ENCODE assay signal across 9 mouse cellular contexts in genomic region chr15:83250651-83251175, GRCm38 (mm10). TPM values are rescaled to one million over a fixed set of nuclear protein-coding genes. Genes with fewer than 3 reads are reported as not detected.
DNase-seq lines count a peak whose midpoint lies in the region; ATAC-seq and TF ChIP-seq lines count a peak whose summit lies in the region.
"Had no signal": no experiment of that assay in that cellular context is flagged by ENCODE, and none has a peak within 500 bp of the region (broad histone marks: within the 10 kb centered on the region; RNA-seq: fewer than 3 reads in every experiment).

No protein-coding gene starts in this region.

- WGBS in lung, embryonic 15.5 days, result 1% methylated on average over 20 of the region's 20 CpGs
- WGBS in forebrain, postnatal 0 days, result 1% methylated on average over 20 of the region's 20 CpGs
- WGBS in limb, embryonic 12.5 days, result 1% methylated on average over 20 of the region's 20 CpGs
- 2% methylated on average over 20 of the region's 20 CpGs for WGBS in small intestine, adult 2 months

- peaks cover 11% of the 10 kb centered on the region for H3K4me1 ChIP-seq in lung, embryonic 15.5 days
- H3K4me1 ChIP-seq in forebrain, postnatal 0 days (ENCODE audit: insufficient read depth), result no peaks in the 10 kb centered on the region
- peaks cover 12% of the 10 kb centered on the region for H3K4me1 ChIP-seq in limb, embryonic 12.5 days (replicated peaks)
- H3K4me1 ChIP-seq in small intestine, adult 2 months (ENCODE audit: control insufficient read depth, insufficient read depth, insufficient read length, low read length), result peaks cover 2% of the 10 kb centered on the region; the same call in 1 of the 2 replicates

- no peaks in the 10 kb centered on the region for H3K36me3 ChIP-seq in lung, embryonic 15.5 days
- no peaks in the 10 kb centered on the region for H3K36me3 ChIP-seq in forebrain, postnatal 0 days (ENCODE audit: insufficient read depth)
- H3K36me3 ChIP-seq in limb, embryonic 12.5 days, result no peaks in the 10 kb centered on the region
- H3K36me3 ChIP-seq in small intestine, adult 2 months (ENCODE audit: control insufficient read depth, insufficient read depth, low read length), result no peaks in the 10 kb centered on the region

- no peak for TF ChIP-seq POLR2A in small intestine, adult 2 months (IDR thresholded peaks at IDR 0.05; ENCODE audit: low read depth, low read length)

- H3K9ac ChIP-seq in lung, embryonic 15.5 days, result peak overlapping the region; percentile 43
- peak overlapping the region; percentile 46; the same call in 1 of the 2 replicates for H3K9ac ChIP-seq in forebrain, postnatal 0 days
- H3K9ac ChIP-seq in limb, embryonic 12.5 days (replicated peaks), result peak overlapping the region; percentile 56

- ATAC-seq in lung, embryonic 15.5 days (ENCODE audit: borderline replicate concordance, extremely low read depth, low FRiP score, low TSS enrichment), result no peak
- no peak for ATAC-seq in forebrain, postnatal 0 days
- no peak for ATAC-seq in limb, embryonic 12.5 days (ENCODE audit: insufficient number of reproducible peaks, insufficient read depth, low FRiP score, low TSS enrichment, low read depth)

- DNase-seq in lung, postnatal 25 days (ENCODE audit: low spot score), result no peak
- DNase-seq in forebrain, postnatal 0 days, result no peak
- no peak for DNase-seq in frontal cortex, postnatal 25 days (ENCODE audit: low spot score in 2 of 2)
- no peak for DNase-seq in urinary bladder, postnatal 14 days (ENCODE audit: low spot score)
- no peak for DNase-seq in left cerebral cortex, adult 9 months (ENCODE audit: low spot score in 2 of 2)
- DNase-seq: thymus, adult 2 months had no signal

- H3K4me3 ChIP-seq in lung, embryonic 15.5 days, result peak overlapping the region; percentile 53
- peak overlapping the region; percentile 46 for H3K4me3 ChIP-seq in forebrain, postnatal 0 days (ENCODE audit: low read depth, low read length)
- H3K4me3 ChIP-seq in limb, embryonic 12.5 days (replicated peaks), result peak overlapping the region; percentile 52
- H3K4me3 ChIP-seq in small intestine, adult 2 months (ENCODE audit: low read depth, low read length), result peak overlapping the region; percentile 65

- H3K9me3 ChIP-seq in lung, embryonic 15.5 days, result no peaks in the 10 kb centered on the region
- H3K9me3 ChIP-seq in forebrain, postnatal 0 days (ENCODE audit: low read length), result no peaks in the 10 kb centered on the region
- peaks cover 3% of the 10 kb centered on the region; the same call in 1 of the 2 replicates for H3K9me3 ChIP-seq in limb, embryonic 12.5 days

- peak overlapping the region; percentile 96 for H3K4me2 ChIP-seq in lung, embryonic 15.5 days
- H3K4me2 ChIP-seq in forebrain, postnatal 0 days (ENCODE audit: low read depth), result peak overlapping the region; percentile 78
- H3K4me2 ChIP-seq in limb, embryonic 12.5 days, result peak overlapping the region; percentile 94

- no peak overlapping the region for H3K27ac ChIP-seq in lung, embryonic 15.5 days
- no peak overlapping the region for H3K27ac ChIP-seq in forebrain, postnatal 0 days (ENCODE audit: low read depth, low read length)
- no peak overlapping the region for H3K27ac ChIP-seq in limb, embryonic 12.5 days
- peak overlapping the region; percentile 61 for H3K27ac ChIP-seq in small intestine, adult 2 months (ENCODE audit: insufficient read depth, low read depth, low read length)

- peaks cover 35% of the 10 kb centered on the region for H3K27me3 ChIP-seq in lung, embryonic 15.5 days
- peaks cover 24% of the 10 kb centered on the region for H3K27me3 ChIP-seq in forebrain, postnatal 0 days (ENCODE audit: insufficient read depth, low read length)
- peaks cover 57% of the 10 kb centered on the region for H3K27me3 ChIP-seq in limb, embryonic 12.5 days
- peaks cover 14% of the 10 kb centered on the region for H3K27me3 ChIP-seq in small intestine, adult 2 months (ENCODE audit: control insufficient read depth, insufficient read depth, low read length)

- no peak for TF ChIP-seq CTCF in forebrain, postnatal 0 days (IDR thresholded peaks at IDR 0.05; ENCODE audit: low read depth)
- no peak for TF ChIP-seq CTCF in small intestine, adult 2 months (IDR thresholded peaks at IDR 0.05; ENCODE audit: extremely low read depth, insufficient read length, insufficient replicate concordance, low read depth, low read length)

RNA-seq across cellular contexts. Expression of gene A4galt, which starts 0.9 kb away (rescaled TPM):
- polyA plus RNA-seq in lung, embryonic 15.5 days (2015; fragmentation: Nextera tagmentation; extraction: Ambion mirVana), result 3.5 and 3.6 TPM in 2 replicates
- total RNA-seq in forebrain, postnatal 0 days (2014; rRNA removed), result 3.3 and 11.6 TPM in 2 replicates
- polyA plus RNA-seq in forebrain, postnatal 0 days (2015; fragmentation: Nextera tagmentation; extraction: Ambion mirVana), result 3.7 and 4.9 TPM in 2 replicates
- polyA plus RNA-seq in limb, embryonic 12.5 days (2016; fragmentation: Nextera tagmentation; extraction: Ambion mirVana), result 0.16 TPM in 1 of 2 replicates, not detected in the other
- polyA plus RNA-seq in small intestine, adult 2 months (2012; rRNA removed), result 9.7 and 16.7 TPM in 2 replicates
